Mouse (Mus musculus): Measurements from ENCODE around the gene 9930021J03Rik.

DNA sequence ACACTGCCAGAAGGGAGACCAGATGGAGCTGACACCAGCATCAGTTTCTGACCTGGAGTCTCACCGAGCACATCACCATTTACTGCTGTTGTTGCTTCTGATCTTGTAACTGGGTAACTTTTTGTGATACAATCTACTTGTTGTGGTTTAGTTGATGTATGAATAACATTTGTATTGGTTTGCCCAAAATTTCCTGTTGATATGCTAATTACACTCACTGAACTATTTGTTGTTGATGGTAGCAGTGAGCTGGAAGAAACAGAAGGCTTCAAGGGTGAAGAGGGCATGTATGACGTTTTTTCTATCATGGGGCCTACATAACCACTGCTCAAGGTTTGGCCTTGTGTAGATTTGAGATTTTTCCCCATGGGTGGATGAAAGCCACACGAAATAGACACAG, 87.9 kb downstream of the 9930021J03Rik start:
- no peak for TF ChIP-seq CTCF (IDR thresholded peaks at IDR 0.05; ENCODE audit: insufficient read depth, low read depth, low read length)
- TF ChIP-seq POLR2A (IDR thresholded peaks at IDR 0.05; ENCODE audit: insufficient read depth, low read depth, low read length): no peak

All from olfactory bulb, adult 2 months (tissue).